Mouse (Mus musculus): ENCODE results near the gene 1700001K19Rik. TPM values are rescaled to one million over a fixed set of nuclear protein-coding genes. Genes with fewer than 3 reads are reported as not detected.
A peak's percentile ranks its signal among the peaks of the same experiment; 100 is the strongest.
"Not testable (repeated sequence)": the region's sequence is repeated elsewhere in the genome, so short reads cannot be mapped to it uniquely, and the experiment has no call there.

Gene 1700001K19Rik
- polyA plus RNA-seq, 1 experiment from 2014 or later = 0.48 TPM

- Histone ChIP-seq H3K4me3 (no peak overlapping the region), H3K9me3 (no peaks in the 10 kb centered on the region), H3K36me3 (no peaks in the 10 kb centered on the region), H3K4me2 (replicated peaks) (no peak overlapping the region), H3K27ac (replicated peaks) (no peak overlapping the region), H3K27me3 (no peaks in the 10 kb centered on the region), H3K4me1 (peaks cover 14% of the 10 kb centered on the region), H3K9ac (replicated peaks) (no peak overlapping the region)
- 34% methylated on average over 8 of the region's 8 CpGs for WGBS
- ATAC-seq (replicated peaks) = peak; percentile 74
Measured at GRCm38 (mm10) chr12:110703008-110703471, 20.6 kb upstream of the 1700001K19Rik start.

- H3K9ac ChIP-seq (replicated peaks) = no peak within 1 kb of the TSS
- ATAC-seq (replicated peaks) = no peak
- H3K4me1 ChIP-seq = peaks cover 14% of the 10 kb centered on the region
- H3K27me3 ChIP-seq = no peaks in the 10 kb centered on the region
- H3K9me3 ChIP-seq = no peaks in the 10 kb centered on the region
- H3K4me2 ChIP-seq (replicated peaks) = no peak within 1 kb of the TSS
- no peak within 1 kb of the TSS for H3K4me3 ChIP-seq
- WGBS = 53% methylated on average over 4 of the region's 4 CpGs
- no peak within 1 kb of the TSS for H3K27ac ChIP-seq (replicated peaks)
- H3K36me3 ChIP-seq = no peaks in the 10 kb centered on the region
Measured at GRCm38 (mm10) chr12:110702556-110702955, 20.1 kb upstream of the 1700001K19Rik start, which contains the start of gene Hsp90aa1. Gene Hsp90aa1, minus strand, starts transcription at chr12:110702728.

GRCm38 (mm10) chr12:110701363-110701762 lies 18.9 kb upstream of the 1700001K19Rik start:
- H3K27me3 ChIP-seq; H3K27ac ChIP-seq (replicated peaks); H3K36me3 ChIP-seq; H3K4me2 ChIP-seq (replicated peaks); H3K9me3 ChIP-seq; H3K9ac ChIP-seq (replicated peaks); H3K4me3 ChIP-seq; ATAC-seq (replicated peaks): not testable (repeated sequence)
- peaks cover 12% of the 10 kb centered on the region for H3K4me1 ChIP-seq
- WGBS = 0% methylated on average over 1 of the region's 3 CpGs

- H3K9ac ChIP-seq (replicated peaks) = no peak overlapping the region
- H3K36me3 ChIP-seq = no peaks in the 10 kb centered on the region
- no peaks in the 10 kb centered on the region for H3K9me3 ChIP-seq
- 54% methylated on average over 2 of the region's 2 CpGs for WGBS
- no peak for ATAC-seq (replicated peaks)
- peaks cover 5% of the 10 kb centered on the region for H3K4me1 ChIP-seq
- no peak overlapping the region for H3K27ac ChIP-seq (replicated peaks)
- H3K27me3 ChIP-seq = no peaks in the 10 kb centered on the region
- no peak overlapping the region for H3K4me3 ChIP-seq
- H3K4me2 ChIP-seq (replicated peaks) = no peak overlapping the region
Measured at GRCm38 (mm10) chr12:110700730-110701129, 18.3 kb upstream of the 1700001K19Rik start.

GRCm38 (mm10) chr12:110699171-110699547 lies 16.7 kb upstream of the 1700001K19Rik start:
- Histone ChIP-seq H3K4me3 (no peak overlapping the region), H3K9ac (replicated peaks) (no peak overlapping the region), H3K27ac (replicated peaks) (no peak overlapping the region), H3K4me1 (peaks cover 13% of the 10 kb centered on the region), H3K9me3 (no peaks in the 10 kb centered on the region), H3K4me2 (replicated peaks) (no peak overlapping the region), H3K27me3 (no peaks in the 10 kb centered on the region), H3K36me3 (peaks cover 7% of the 10 kb centered on the region)
- WGBS = 53% methylated on average over 2 of the region's 2 CpGs
- no peak for ATAC-seq (replicated peaks)

- H3K4me3 ChIP-seq = no peak overlapping the region
- no peaks in the 10 kb centered on the region for H3K27me3 ChIP-seq
- peaks cover 16% of the 10 kb centered on the region for H3K4me1 ChIP-seq
- no peaks in the 10 kb centered on the region for H3K9me3 ChIP-seq
- peaks cover 9% of the 10 kb centered on the region for H3K36me3 ChIP-seq
- ATAC-seq (replicated peaks) = no peak
- H3K27ac ChIP-seq (replicated peaks) = no peak overlapping the region
- WGBS = 56% methylated on average over 15 of the region's 15 CpGs
- no peak overlapping the region for H3K4me2 ChIP-seq (replicated peaks)
- H3K9ac ChIP-seq (replicated peaks) = no peak overlapping the region
Measured at GRCm38 (mm10) chr12:110698523-110699170, 16.2 kb upstream of the 1700001K19Rik start.

- peaks cover 10% of the 10 kb centered on the region for H3K36me3 ChIP-seq
- 87% methylated on average over 1 of the region's 1 CpGs for WGBS
- H3K27me3 ChIP-seq = no peaks in the 10 kb centered on the region
- H3K27ac ChIP-seq (replicated peaks) = no peak overlapping the region
- H3K4me1 ChIP-seq = peaks cover 19% of the 10 kb centered on the region
- H3K9ac ChIP-seq (replicated peaks) = no peak overlapping the region
- no peaks in the 10 kb centered on the region for H3K9me3 ChIP-seq
- H3K4me2 ChIP-seq (replicated peaks) = no peak overlapping the region
- H3K4me3 ChIP-seq = no peak overlapping the region
- no peak for ATAC-seq (replicated peaks)
Measured at GRCm38 (mm10) chr12:110698080-110698479, 15.7 kb upstream of the 1700001K19Rik start.

- ATAC-seq (replicated peaks) = no peak
- Histone ChIP-seq H3K4me3 (no peak overlapping the region), H3K4me2 (replicated peaks) (no peak overlapping the region), H3K4me1 (peaks cover 19% of the 10 kb centered on the region), H3K36me3 (peaks cover 14% of the 10 kb centered on the region), H3K27ac (replicated peaks) (no peak overlapping the region), H3K27me3 (no peaks in the 10 kb centered on the region), H3K9me3 (no peaks in the 10 kb centered on the region), H3K9ac (replicated peaks) (no peak overlapping the region)
- WGBS = 76% methylated on average over 5 of the region's 5 CpGs
Measured at GRCm38 (mm10) chr12:110697457-110697856, 15.0 kb upstream of the 1700001K19Rik start.

- WGBS = 46% methylated on average over 9 of the region's 9 CpGs
- H3K4me3 ChIP-seq = peak overlapping the region; percentile 99
- peaks cover 16% of the 10 kb centered on the region for H3K36me3 ChIP-seq
- H3K9ac ChIP-seq (replicated peaks) = peak overlapping the region; percentile 72
- peak overlapping the region; percentile 98 for H3K27ac ChIP-seq (replicated peaks)
- H3K27me3 ChIP-seq = no peaks in the 10 kb centered on the region
- H3K4me2 ChIP-seq (replicated peaks) = peak overlapping the region; percentile 55
- no peaks in the 10 kb centered on the region for H3K9me3 ChIP-seq
- ATAC-seq (replicated peaks) = no peak
- H3K4me1 ChIP-seq = peaks cover 19% of the 10 kb centered on the region
Measured at GRCm38 (mm10) chr12:110696975-110697400, 14.6 kb upstream of the 1700001K19Rik start.

GRCm38 (mm10) chr12:110696173-110696974 lies 14.0 kb upstream of the 1700001K19Rik start:
- peak overlapping the region; percentile 100 for H3K9ac ChIP-seq (replicated peaks)
- peak overlapping the region; percentile 55 for H3K4me2 ChIP-seq (replicated peaks)
- peaks cover 19% of the 10 kb centered on the region for H3K4me1 ChIP-seq
- ATAC-seq (replicated peaks) = peak; percentile 96
- no peaks in the 10 kb centered on the region for H3K27me3 ChIP-seq
- H3K4me3 ChIP-seq = peak overlapping the region; percentile 99
- H3K36me3 ChIP-seq = peaks cover 21% of the 10 kb centered on the region
- H3K9me3 ChIP-seq = no peaks in the 10 kb centered on the region
- H3K27ac ChIP-seq (replicated peaks) = peak overlapping the region; percentile 98
- WGBS = under 1% methylated on average over 89 of the region's 89 CpGs

GRCm38 (mm10) chr12:110695676-110696171 lies 13.3 kb upstream of the 1700001K19Rik start:
- H3K4me2 ChIP-seq (replicated peaks) = peak overlapping the region; percentile 55
- H3K4me3 ChIP-seq = peak overlapping the region; percentile 99
- peak overlapping the region; percentile 98 for H3K27ac ChIP-seq (replicated peaks)
- H3K4me1 ChIP-seq = peaks cover 19% of the 10 kb centered on the region
- under 1% methylated on average over 28 of the region's 55 CpGs for WGBS
- H3K9me3 ChIP-seq = no peaks in the 10 kb centered on the region
- ATAC-seq (replicated peaks) = peak; percentile 36
- peak overlapping the region; percentile 100 for H3K9ac ChIP-seq (replicated peaks)
- H3K36me3 ChIP-seq = peaks cover 23% of the 10 kb centered on the region
- H3K27me3 ChIP-seq = no peaks in the 10 kb centered on the region

GRCm38 (mm10) chr12:110693378-110693777 lies 11.0 kb upstream of the 1700001K19Rik start:
- H3K27me3 ChIP-seq; H3K27ac ChIP-seq (replicated peaks); H3K9ac ChIP-seq (replicated peaks); H3K9me3 ChIP-seq; ATAC-seq (replicated peaks); H3K4me3 ChIP-seq; H3K4me2 ChIP-seq (replicated peaks): not testable (repeated sequence)
- H3K36me3 ChIP-seq = peaks cover 44% of the 10 kb centered on the region
- peaks cover 19% of the 10 kb centered on the region for H3K4me1 ChIP-seq
- 65% methylated on average over 5 of the region's 5 CpGs for WGBS
